In the genomic region with DNA sequence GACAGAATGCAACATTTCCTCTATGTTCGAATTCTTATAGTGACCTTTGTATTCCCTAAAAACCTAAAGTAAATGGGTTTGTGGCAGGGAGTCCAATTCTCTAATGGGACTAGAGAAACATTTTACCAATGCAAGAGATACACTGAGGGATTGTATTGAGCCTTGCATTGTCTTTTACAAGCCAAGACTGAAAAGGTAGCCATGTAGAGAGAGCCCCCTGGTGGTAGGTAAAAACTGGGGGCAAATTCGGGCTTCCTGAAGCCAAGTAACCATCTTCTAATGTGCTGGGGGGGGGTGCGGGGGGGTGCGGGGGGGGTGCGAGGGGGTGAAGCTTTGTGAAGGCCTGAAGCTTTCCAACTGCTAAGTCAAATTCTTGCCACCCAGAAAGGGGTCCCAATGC, we compare ENCODE assay signal across 26 mouse cellular contexts. TPM values are rescaled to one million over a fixed set of nuclear protein-coding genes. Genes with fewer than 3 reads are reported as not detected.
A peak's percentile ranks its signal among the peaks of the same experiment; 100 is the strongest.
DNase-seq lines count a peak whose midpoint lies in the region; ATAC-seq and TF ChIP-seq lines count a peak whose summit lies in the region.
"Had no signal": no experiment of that assay in that cellular context is flagged by ENCODE, and none has a peak within 500 bp of the region (broad histone marks: within the 10 kb centered on the region; RNA-seq: fewer than 3 reads in every experiment).

No protein-coding gene starts in this region.

- no peaks in the 10 kb centered on the region for H3K36me3 ChIP-seq in intestine, postnatal 0 days (ENCODE audit: control insufficient read depth, insufficient read depth)
- H3K36me3 ChIP-seq in intestine, embryonic 16.5 days (ENCODE audit: control insufficient read depth, insufficient read depth, low read length), result no peaks in the 10 kb centered on the region
- no peaks in the 10 kb centered on the region for H3K36me3 ChIP-seq in lung, postnatal 0 days (ENCODE audit: insufficient read depth, low read length)
- no peaks in the 10 kb centered on the region for H3K36me3 ChIP-seq in heart, embryonic 10.5 days
- H3K36me3 ChIP-seq: forebrain, embryonic 15.5 days; hindbrain, embryonic 13.5 days; liver, embryonic 12.5 days; stomach, embryonic 15.5 days had no signal

- H3K27me3 ChIP-seq in intestine, postnatal 0 days (replicated peaks; ENCODE audit: control insufficient read depth, insufficient read depth, low read length), result peaks cover 100% of the 10 kb centered on the region
- peaks cover 86% of the 10 kb centered on the region for H3K27me3 ChIP-seq in intestine, embryonic 16.5 days (replicated peaks; ENCODE audit: control insufficient read depth, insufficient read depth, low read length)
- H3K27me3 ChIP-seq in lung, postnatal 0 days (replicated peaks; ENCODE audit: insufficient read depth, low read length), result peaks cover 96% of the 10 kb centered on the region
- peaks cover 96% of the 10 kb centered on the region for H3K27me3 ChIP-seq in heart, embryonic 10.5 days (ENCODE audit: insufficient read depth, poor library complexity, severe bottlenecking)

- no peaks in the 10 kb centered on the region for H3K4me1 ChIP-seq in intestine, postnatal 0 days (replicated peaks; ENCODE audit: control insufficient read depth, insufficient read depth, low read length)
- peaks cover 21% of the 10 kb centered on the region for H3K4me1 ChIP-seq in intestine, embryonic 16.5 days (ENCODE audit: control insufficient read depth, insufficient read depth, low read length)
- peaks cover 8% of the 10 kb centered on the region for H3K4me1 ChIP-seq in lung, postnatal 0 days (ENCODE audit: insufficient read depth, low read depth, low read length)
- peaks cover 35% of the 10 kb centered on the region for H3K4me1 ChIP-seq in heart, embryonic 10.5 days

- TF ChIP-seq EP300 in lung, postnatal 0 days (IDR thresholded peaks at IDR 0.05), result no peak

- no peak overlapping the region for H3K4me2 ChIP-seq in intestine, postnatal 0 days (replicated peaks; ENCODE audit: low read depth)
- no peak overlapping the region for H3K4me2 ChIP-seq in intestine, embryonic 16.5 days (ENCODE audit: low read depth, low read length)
- H3K4me2 ChIP-seq in lung, postnatal 0 days (replicated peaks; ENCODE audit: low read depth, low read length), result no peak overlapping the region
- H3K4me2 ChIP-seq: forebrain, embryonic 15.5 days; hindbrain, embryonic 13.5 days; liver, embryonic 12.5 days; stomach, embryonic 15.5 days had no signal

- H3K9ac ChIP-seq in intestine, postnatal 0 days (ENCODE audit: low read depth, low read length), result no peak overlapping the region
- no peak overlapping the region for H3K9ac ChIP-seq in intestine, embryonic 16.5 days (ENCODE audit: low read depth, low read length)
- no peak overlapping the region for H3K9ac ChIP-seq in lung, postnatal 0 days (replicated peaks; ENCODE audit: low read depth)
- H3K9ac ChIP-seq: forebrain, embryonic 15.5 days; hindbrain, embryonic 13.5 days; liver, embryonic 12.5 days; stomach, embryonic 15.5 days had no signal

- WGBS in intestine, postnatal 0 days, result 19% methylated on average over 5 of the region's 5 CpGs
- 45% methylated on average over 5 of the region's 5 CpGs for WGBS in intestine, embryonic 16.5 days
- WGBS in lung, postnatal 0 days, result 23% methylated on average over 5 of the region's 5 CpGs
- 22% methylated on average over 5 of the region's 5 CpGs for WGBS in heart, embryonic 10.5 days

- no peak for ATAC-seq in CD4-positive, CD25-positive, alpha-beta regulatory T cell, adult 4 months
- no peak for ATAC-seq in intestine, postnatal 0 days
- ATAC-seq in intestine, embryonic 16.5 days, result no peak
- ATAC-seq in lung, postnatal 0 days, result no peak
- ATAC-seq: forebrain, embryonic 15.5 days; liver, embryonic 12.5 days had no signal

- DNase-seq in CD4-positive, CD25-positive, alpha-beta regulatory T cell, adult 2 months (ENCODE audit: low read depth, low spot score), result peak; percentile 30
- DNase-seq in lung, postnatal 0 days (ENCODE audit: low spot score), result no peak
- no peak for DNase-seq in lung, postnatal 25 days (ENCODE audit: low spot score)
- peak; percentile 39 for DNase-seq in induced T-regulatory cell, adult 2 months (ENCODE audit: low read depth)
- no peak for DNase-seq in heart, embryonic 10.5 days (ENCODE audit: low spot score)
- DNase-seq: adrenal gland, postnatal 25 days; cerebellum, adult 8-10 months; heart, postnatal 10 days; layer of hippocampus, postnatal 36 days; left cerebral cortex, postnatal 4 days; lung, postnatal 10 days; right cerebral cortex, postnatal 14 days; thymus, postnatal 14 days had no signal

- no peak overlapping the region for H3K4me3 ChIP-seq in intestine, postnatal 0 days (ENCODE audit: low read depth, low read length)
- no peak overlapping the region for H3K4me3 ChIP-seq in intestine, embryonic 16.5 days (ENCODE audit: low read length)
- H3K4me3 ChIP-seq in lung, postnatal 0 days (ENCODE audit: low read depth, low read length), result no peak overlapping the region
- no peak overlapping the region for H3K4me3 ChIP-seq in heart, embryonic 10.5 days
- H3K4me3 ChIP-seq: erythroblast, embryonic 14.5 days; forebrain, embryonic 15.5 days; hindbrain, embryonic 13.5 days; liver, embryonic 12.5 days; stomach, embryonic 15.5 days had no signal

- TF ChIP-seq CTCF in intestine, postnatal 0 days (IDR thresholded peaks at IDR 0.05; ENCODE audit: low read depth), result peak; percentile 51
- TF ChIP-seq CTCF in lung, postnatal 0 days (IDR thresholded peaks at IDR 0.05), result peak; percentile 36

- H3K27ac ChIP-seq in intestine, postnatal 0 days (ENCODE audit: low read depth, low read length), result no peak overlapping the region
- H3K27ac ChIP-seq in intestine, embryonic 16.5 days (ENCODE audit: low read length), result no peak overlapping the region
- no peak overlapping the region for H3K27ac ChIP-seq in lung, postnatal 0 days (ENCODE audit: low read length)
- no peak overlapping the region for H3K27ac ChIP-seq in heart, embryonic 10.5 days
- H3K27ac ChIP-seq: forebrain, embryonic 15.5 days; hindbrain, embryonic 13.5 days; liver, embryonic 12.5 days; stomach, embryonic 15.5 days had no signal

- H3K9me3 ChIP-seq in intestine, postnatal 0 days (ENCODE audit: control insufficient read depth), result no peaks in the 10 kb centered on the region
- no peaks in the 10 kb centered on the region for H3K9me3 ChIP-seq in intestine, embryonic 16.5 days (ENCODE audit: control insufficient read depth, low read length)
- H3K9me3 ChIP-seq in lung, postnatal 0 days (ENCODE audit: low read length), result no peaks in the 10 kb centered on the region
- no peaks in the 10 kb centered on the region for H3K9me3 ChIP-seq in heart, embryonic 10.5 days
- H3K9me3 ChIP-seq: forebrain, embryonic 15.5 days; hindbrain, embryonic 13.5 days; liver, embryonic 12.5 days; stomach, embryonic 15.5 days had no signal

RNA-seq across cellular contexts. Expression of a gene that starts 5.3 kb away (rescaled TPM):
- polyA plus RNA-seq in CD4-positive, CD25-positive, alpha-beta regulatory T cell, adult 4 months (2017; shearing (Covaris generic)), result not detected
- polyA plus RNA-seq in intestine, postnatal 0 days (2015; fragmentation: Nextera tagmentation; extraction: Ambion mirVana), result not detected in 2 replicates
- polyA plus RNA-seq in intestine, embryonic 16.5 days (2015; fragmentation: Nextera tagmentation; extraction: Ambion mirVana), result not detected in 2 replicates
- not detected in 2 replicates for polyA plus RNA-seq in lung, postnatal 0 days (2015; fragmentation: Nextera tagmentation; extraction: Ambion mirVana)
- polyA plus RNA-seq in heart, embryonic 10.5 days (2016; fragmentation: Nextera tagmentation; extraction: Ambion mirVana), result 0.10 TPM in 1 of 2 replicates, not detected in the other
- polyA plus RNA-seq: erythroblast, embryonic 14.5 days; kidney, embryonic 14.5 days; large intestine, adult 2 months; liver, embryonic 12.5 days; spleen, adult 2 months; stomach, embryonic 15.5 days had no signal

RNA-seq across cellular contexts. Expression of a gene that starts 25.8 kb away (rescaled TPM):
- polyA plus RNA-seq in CD4-positive, CD25-positive, alpha-beta regulatory T cell, adult 4 months (2017; shearing (Covaris generic)), result 10 to 100 TPM; 48.3 to 57.8 TPM
- polyA plus RNA-seq in intestine, postnatal 0 days (2015; fragmentation: Nextera tagmentation; extraction: Ambion mirVana), result 30.3 and 31.2 TPM in 2 replicates
- 34.5 and 36.9 TPM in 2 replicates for polyA plus RNA-seq in intestine, embryonic 16.5 days (2015; fragmentation: Nextera tagmentation; extraction: Ambion mirVana)
- 35.3 and 38.4 TPM in 2 replicates for polyA plus RNA-seq in lung, postnatal 0 days (2015; fragmentation: Nextera tagmentation; extraction: Ambion mirVana)
- polyA plus RNA-seq in heart, embryonic 10.5 days (2016; fragmentation: Nextera tagmentation; extraction: Ambion mirVana), result 39.0 and 47.5 TPM in 2 replicates

RNA-seq across cellular contexts. Expression of a gene that starts 57.4 kb away (rescaled TPM):
- not detected for polyA plus RNA-seq in CD4-positive, CD25-positive, alpha-beta regulatory T cell, adult 4 months (2017; shearing (Covaris generic))
- polyA plus RNA-seq in intestine, postnatal 0 days (2015; fragmentation: Nextera tagmentation; extraction: Ambion mirVana), result not detected in 2 replicates
- not detected in 2 replicates for polyA plus RNA-seq in intestine, embryonic 16.5 days (2015; fragmentation: Nextera tagmentation; extraction: Ambion mirVana)
- not detected in 2 replicates for polyA plus RNA-seq in lung, postnatal 0 days (2015; fragmentation: Nextera tagmentation; extraction: Ambion mirVana)
- not detected in 2 replicates for polyA plus RNA-seq in heart, embryonic 10.5 days (2016; fragmentation: Nextera tagmentation; extraction: Ambion mirVana)
- polyA plus RNA-seq: cortical plate, adult 2 months; erythroblast, embryonic 14.5 days; forebrain, embryonic 15.5 days; hindbrain, embryonic 13.5 days; kidney, embryonic 14.5 days; large intestine, adult 2 months; liver, embryonic 12.5 days; neural tube, embryonic 14.5 days; spleen, adult 2 months; stomach, embryonic 15.5 days had no signal

Comparison
In these comparisons a context has a peak if more than half of its experiments do, and no peak if none do; other contexts are left out.
1. DNase-seq: peak in CD4-positive, CD25-positive, alpha-beta regulatory T cell, adult 2 months (single experiment) and induced T-regulatory cell, adult 2 months (single experiment); none in lung, postnatal 0 days (single experiment), lung, postnatal 25 days (single experiment) and heart, embryonic 10.5 days (single experiment).